ENCODE assay signal across 8 mouse cellular contexts in the genomic region with DNA sequence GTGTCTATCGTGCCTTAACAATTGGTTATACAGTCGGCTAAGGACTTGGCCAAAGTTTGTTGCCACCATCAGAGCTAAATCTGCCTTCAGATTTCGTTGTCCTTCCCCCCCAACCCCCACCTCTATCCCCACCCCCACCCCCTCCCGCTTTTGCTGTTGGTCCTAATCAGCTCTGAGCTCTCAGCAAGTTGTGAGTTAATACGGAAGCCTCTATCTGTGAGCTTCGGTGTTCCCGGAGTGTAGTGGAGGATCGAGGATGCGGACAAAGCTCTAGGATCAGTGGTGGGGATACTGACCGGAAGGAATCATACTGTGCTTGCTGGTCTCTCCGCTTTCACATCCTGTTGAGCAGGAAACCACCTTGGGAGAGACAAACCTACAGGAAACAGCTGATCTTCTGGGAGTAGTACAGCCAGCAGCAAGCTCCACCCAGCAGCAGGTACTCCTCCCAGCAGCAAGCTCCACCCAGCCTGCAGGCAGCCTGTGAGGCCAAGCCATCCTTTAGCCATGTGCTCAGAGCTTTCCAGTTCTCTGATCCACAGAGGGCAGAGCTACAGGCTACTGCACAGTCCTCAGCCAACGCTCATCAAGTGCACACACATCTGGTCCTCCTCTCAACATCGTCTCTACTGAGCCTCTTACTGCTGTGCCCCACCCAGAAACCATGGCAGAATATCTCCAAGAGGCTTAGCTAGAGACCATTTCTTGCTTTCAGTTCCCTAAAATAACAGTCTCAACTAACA. TPM values are rescaled to one million over a fixed set of nuclear protein-coding genes. Genes with fewer than 3 reads are reported as not detected.
DNase-seq lines count a peak whose midpoint lies in the region; ATAC-seq and TF ChIP-seq lines count a peak whose summit lies in the region.

No protein-coding gene starts in this region.

- peak; percentile 98 for ATAC-seq in common myeloid progenitor, adult 5-6 weeks (replicated peaks; ENCODE audit: low read depth, poor library complexity, severe bottlenecking)
- peak; percentile 90 for ATAC-seq in heart, postnatal 0 days (ENCODE audit: insufficient read depth, low read depth)
- peak; percentile 94 for ATAC-seq in liver, embryonic 16.5 days (ENCODE audit: low read depth)

- peak; percentile 22 for DNase-seq in adrenal gland, postnatal 10 days
- no peak for DNase-seq in adrenal gland, adult (ENCODE audit: inconsistent age in 2 of 2, low spot score in 1 of 2)
- peak; percentile 55 for DNase-seq in heart, postnatal 0 days (ENCODE audit: low spot score)
- peak; percentile 80 for DNase-seq in spleen, postnatal 36 days (ENCODE audit: low spot score in 2 of 2)
- DNase-seq in cerebellum, postnatal 25 days, result no peak
- DNase-seq in midbrain, embryonic 10.5 days (ENCODE audit: low spot score), result no peak

- H3K36me3 ChIP-seq in heart, postnatal 0 days (replicated peaks; ENCODE audit: control insufficient read depth, insufficient read depth, low read length), result no peaks in the 10 kb centered on the region
- no peaks in the 10 kb centered on the region for H3K36me3 ChIP-seq in liver, embryonic 16.5 days (ENCODE audit: control insufficient read depth, insufficient read depth)
- no peaks in the 10 kb centered on the region for H3K36me3 ChIP-seq in midbrain, embryonic 10.5 days

- TF ChIP-seq EP300 in heart, postnatal 0 days (IDR thresholded peaks at IDR 0.05; ENCODE audit: low read depth), result no peak

- peak overlapping the region; percentile 45 for H3K4me2 ChIP-seq in heart, postnatal 0 days (ENCODE audit: low read depth, low read length)
- H3K4me2 ChIP-seq in liver, embryonic 16.5 days (ENCODE audit: low read depth, low read length), result peak overlapping the region; percentile 59

- no peak for TF ChIP-seq CTCF in heart, postnatal 0 days (IDR thresholded peaks at IDR 0.05; ENCODE audit: low read depth)

- 23% methylated on average over 13 of the region's 13 CpGs for WGBS in heart, postnatal 0 days
- WGBS in liver, embryonic 16.5 days (ENCODE audit: insufficient replicate concordance), result 15% methylated on average over 13 of the region's 13 CpGs
- WGBS in midbrain, embryonic 10.5 days, result 72% methylated on average over 13 of the region's 13 CpGs

- no peaks in the 10 kb centered on the region for H3K9me3 ChIP-seq in heart, postnatal 0 days (replicated peaks; ENCODE audit: control insufficient read depth, low read length)
- H3K9me3 ChIP-seq in liver, embryonic 16.5 days (replicated peaks; ENCODE audit: control insufficient read depth, low read length), result no peaks in the 10 kb centered on the region
- no peaks in the 10 kb centered on the region for H3K9me3 ChIP-seq in midbrain, embryonic 10.5 days (replicated peaks)

- no peaks in the 10 kb centered on the region; the same call in 1 of the 2 replicates for H3K4me1 ChIP-seq in heart, postnatal 0 days (ENCODE audit: control insufficient read depth, insufficient read depth)
- peaks cover 5% of the 10 kb centered on the region for H3K4me1 ChIP-seq in liver, embryonic 16.5 days (ENCODE audit: control insufficient read depth, low read depth, low read length)
- no peaks in the 10 kb centered on the region for H3K4me1 ChIP-seq in midbrain, embryonic 10.5 days

- H3K27ac ChIP-seq in heart, postnatal 0 days (ENCODE audit: low read depth), result no peak overlapping the region
- H3K27ac ChIP-seq in liver, embryonic 16.5 days (ENCODE audit: low read length), result no peak overlapping the region
- H3K27ac ChIP-seq in midbrain, embryonic 10.5 days (replicated peaks), result no peak overlapping the region

- H3K9ac ChIP-seq in heart, postnatal 0 days (replicated peaks; ENCODE audit: low read depth, low read length), result no peak overlapping the region
- peak overlapping the region; percentile 32; the same call in 1 of the 2 replicates for H3K9ac ChIP-seq in liver, embryonic 16.5 days (ENCODE audit: low read depth, low read length)

- H3K4me3 ChIP-seq in heart, postnatal 0 days (ENCODE audit: low read depth, low read length), result peak overlapping the region; percentile 29
- peak overlapping the region; percentile 57 for H3K4me3 ChIP-seq in liver, embryonic 16.5 days (ENCODE audit: low read depth, low read length)
- H3K4me3 ChIP-seq in midbrain, embryonic 10.5 days, result no peak overlapping the region

- no peaks in the 10 kb centered on the region for H3K27me3 ChIP-seq in heart, postnatal 0 days (ENCODE audit: control insufficient read depth, insufficient read depth, low read length)
- H3K27me3 ChIP-seq in liver, embryonic 16.5 days (ENCODE audit: control insufficient read depth, insufficient read depth, low read depth, low read length), result no peaks in the 10 kb centered on the region
- no peaks in the 10 kb centered on the region for H3K27me3 ChIP-seq in midbrain, embryonic 10.5 days (ENCODE audit: low read depth, poor library complexity, severe bottlenecking)

RNA-seq across cellular contexts. Expression of gene Dpp4, which starts 28.9 kb away (rescaled TPM):
- total RNA-seq in adrenal gland, postnatal 10 days (2021), result 10 to 100 TPM in 1 of 2 experiments, 1 to 10 TPM in 1; 9.5 to 14.5 TPM
- 28.5 and 39.8 TPM in 2 replicates for total RNA-seq in common myeloid progenitor, adult 5-6 weeks (2017)
- total RNA-seq in heart, postnatal 0 days (2014; rRNA removed; ENCODE audit: low replicate concordance), result 5.2 and 12.3 TPM in 2 replicates
- 9.7 and 10.4 TPM in 2 replicates for polyA plus RNA-seq in heart, postnatal 0 days (2015; fragmentation: Nextera tagmentation; extraction: Ambion mirVana)
- 7.4 and 9.7 TPM in 2 replicates for polyA plus RNA-seq in liver, embryonic 16.5 days (2015; fragmentation: Nextera tagmentation; extraction: Ambion mirVana)
- polyA plus RNA-seq in midbrain, embryonic 10.5 days (2016; fragmentation: Nextera tagmentation; extraction: Ambion mirVana), result 0.25 and 0.78 TPM in 2 replicates

RNA-seq across cellular contexts. Expression of gene Gcg, which starts 42.5 kb away (rescaled TPM):
- total RNA-seq in adrenal gland, postnatal 10 days (2021), result not detected
- not detected in 2 replicates for total RNA-seq in common myeloid progenitor, adult 5-6 weeks (2017)
- total RNA-seq in heart, postnatal 0 days (2014; rRNA removed; ENCODE audit: low replicate concordance), result not detected in 2 replicates
- not detected in 2 replicates for polyA plus RNA-seq in heart, postnatal 0 days (2015; fragmentation: Nextera tagmentation; extraction: Ambion mirVana)
- 0.08 and 0.28 TPM in 2 replicates for polyA plus RNA-seq in liver, embryonic 16.5 days (2015; fragmentation: Nextera tagmentation; extraction: Ambion mirVana)
- polyA plus RNA-seq in midbrain, embryonic 10.5 days (2016; fragmentation: Nextera tagmentation; extraction: Ambion mirVana), result not detected in 2 replicates

Comparison
In these comparisons a context has a peak if more than half of its experiments do, and no peak if none do; other contexts are left out.
1. DNase-seq: peak in adrenal gland, postnatal 10 days (single experiment), heart, postnatal 0 days (single experiment) and spleen, postnatal 36 days (2 of 2); none in adrenal gland, adult (0 of 2), cerebellum, postnatal 25 days (0 of 2) and midbrain, embryonic 10.5 days (single experiment).
2. Peak in every context shown above with its lines, with median percentiles within 50 percentile points of each other: ATAC-seq.